Mouse (Mus musculus) embryo, embryonic 9.5 days (tissue): ENCODE measurements around the gene Coro6.

Source experiments
- DNase-seq: peaks from one replicate; pipeline ENCODE4 v3.0.0-alpha.2; 2017; ENCODE audit errors: extremely low spot score

Gene Coro6

GRCm38 (mm10) chr11:77464684-77465083, 2.5 kb downstream of the Coro6 start:
- no peak for DNase-seq

- DNase-seq, result no peak
Measured at GRCm38 (mm10) chr11:77465111-77465510, 2.9 kb downstream of the Coro6 start.

- DNase-seq, result no peak
Measured at GRCm38 (mm10) chr11:77466544-77466943, 4.3 kb downstream of the Coro6 start.

- DNase-seq, result peak; percentile 72
Measured at GRCm38 (mm10) chr11:77467157-77467556, 4.9 kb downstream of the Coro6 start.

GRCm38 (mm10) chr11:77467784-77468183, 5.6 kb downstream of the Coro6 start:
- DNase-seq, result peak; percentile 60

DNA sequence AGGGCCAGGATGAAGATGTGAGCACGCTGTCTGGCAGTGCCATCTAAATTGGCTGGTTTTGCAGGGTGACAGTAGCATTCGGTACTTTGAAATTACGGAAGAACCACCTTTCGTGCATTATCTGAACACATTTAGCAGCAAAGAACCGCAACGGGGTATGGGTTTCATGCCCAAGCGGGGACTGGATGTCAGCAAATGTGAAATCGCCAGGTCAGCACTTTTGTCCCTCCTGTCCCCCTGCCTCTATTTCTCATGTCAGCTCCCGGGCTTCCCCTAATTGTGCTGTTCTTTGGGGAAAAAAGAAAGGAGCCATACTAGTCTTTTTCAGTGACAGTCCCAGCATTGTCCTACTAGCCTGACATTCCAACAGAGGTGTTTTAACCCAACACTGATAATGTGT, 6.2 kb downstream of the Coro6 start:
- DNase-seq, result no peak

GRCm38 (mm10) chr11:77471407-77471806, 9.2 kb downstream of the Coro6 start:
- no peak for DNase-seq

DNA sequence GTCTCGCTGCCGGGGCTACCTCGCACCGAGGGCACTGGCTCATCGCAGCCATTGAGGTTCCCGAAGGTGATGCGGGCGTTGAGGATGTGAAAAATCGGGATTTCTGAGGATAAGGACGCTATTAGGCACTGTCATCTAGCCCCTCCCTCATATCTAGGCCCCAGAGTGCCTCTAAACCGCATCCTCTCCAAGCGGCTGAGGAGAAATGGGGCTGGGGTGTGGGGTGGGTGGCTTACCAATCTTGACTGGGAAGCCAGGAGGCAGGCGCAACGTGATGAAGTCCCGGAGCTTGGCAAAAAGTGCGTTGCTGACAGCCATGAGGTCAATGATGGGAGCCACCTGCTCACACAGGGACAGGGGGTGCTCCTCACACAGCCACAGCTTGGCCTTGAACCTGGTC, 10.6 kb downstream of the Coro6 start:
- no peak for DNase-seq

DNA sequence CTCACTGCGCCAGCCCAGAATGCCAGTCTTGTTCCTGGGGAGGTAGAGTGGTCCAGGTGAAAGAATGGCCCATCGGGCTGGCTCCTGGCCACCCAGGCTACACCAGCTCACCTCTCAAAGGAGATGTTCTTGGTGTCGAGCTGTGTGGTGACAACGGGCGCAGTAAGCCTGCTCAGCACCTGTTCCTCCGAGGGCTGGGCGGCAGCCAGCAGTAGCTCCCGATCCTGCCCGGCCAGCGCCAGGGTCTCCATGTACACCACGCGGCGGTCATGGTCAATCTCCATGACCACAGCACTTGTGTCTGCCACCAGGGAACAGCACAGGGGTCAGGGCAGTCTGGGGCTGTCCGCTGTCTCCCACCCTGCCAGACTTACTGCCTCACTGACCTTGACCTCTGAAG, 14.0 kb downstream of the Coro6 start:
- no peak for DNase-seq

DNA sequence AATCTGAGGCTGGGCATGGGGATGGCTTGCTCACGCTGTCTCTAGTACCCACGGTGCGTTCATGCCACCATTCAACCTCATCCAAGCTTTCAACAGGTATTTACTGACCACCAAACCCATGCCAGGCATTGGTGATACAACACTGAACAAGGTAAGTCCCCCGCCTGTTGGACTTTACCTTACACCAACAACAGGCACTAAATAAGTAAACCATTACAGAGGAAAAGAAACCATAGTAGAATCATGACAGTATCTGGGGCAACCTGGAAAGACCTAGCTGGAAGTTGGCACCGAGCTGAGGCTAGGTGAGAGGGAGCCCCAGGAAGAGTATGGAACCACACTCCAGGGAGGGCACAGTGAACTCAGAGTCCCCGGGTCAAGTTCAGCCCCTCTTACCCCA, 14.7 kb downstream of the Coro6 start:
- DNase-seq, result no peak

- DNase-seq, result no peak
Measured at GRCm38 (mm10) chr11:77483043-77483442, 20.8 kb downstream of the Coro6 start.

DNA sequence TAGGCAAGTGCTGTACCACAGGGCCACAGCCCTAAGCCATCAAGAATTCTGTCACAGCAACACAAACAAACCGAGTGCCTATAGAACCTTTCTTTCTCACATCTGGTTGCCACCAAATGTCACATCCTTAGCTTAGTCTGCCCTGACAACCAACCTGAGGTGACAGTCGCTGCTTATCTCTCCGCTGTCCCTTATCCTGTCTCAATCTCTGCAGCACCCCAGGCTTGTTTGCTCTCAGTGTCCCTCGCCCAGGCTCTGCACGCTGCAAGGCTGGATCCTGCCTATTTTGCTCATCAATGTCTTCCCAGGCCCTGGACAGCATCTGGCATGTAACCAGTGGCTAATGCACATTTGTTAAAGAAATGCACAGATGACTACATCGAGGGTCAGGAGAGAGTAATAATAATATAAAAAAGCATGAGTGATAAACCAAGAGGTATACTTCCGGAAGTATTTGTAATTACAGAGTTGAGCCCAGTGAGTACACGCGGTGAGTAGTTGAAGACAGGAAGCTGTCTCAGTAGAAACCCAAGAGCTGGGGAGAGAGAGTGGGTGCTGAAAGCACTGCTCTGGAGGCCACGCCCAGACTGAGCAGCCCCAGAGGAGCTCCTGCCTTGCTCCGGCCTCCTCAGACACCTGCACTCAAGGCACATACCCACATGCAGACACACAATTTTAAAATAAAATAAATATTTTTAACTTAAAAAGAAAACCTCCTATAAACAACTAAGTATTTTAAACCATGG, 21.5 kb downstream of the Coro6 start:
- no peak for DNase-seq

DNA sequence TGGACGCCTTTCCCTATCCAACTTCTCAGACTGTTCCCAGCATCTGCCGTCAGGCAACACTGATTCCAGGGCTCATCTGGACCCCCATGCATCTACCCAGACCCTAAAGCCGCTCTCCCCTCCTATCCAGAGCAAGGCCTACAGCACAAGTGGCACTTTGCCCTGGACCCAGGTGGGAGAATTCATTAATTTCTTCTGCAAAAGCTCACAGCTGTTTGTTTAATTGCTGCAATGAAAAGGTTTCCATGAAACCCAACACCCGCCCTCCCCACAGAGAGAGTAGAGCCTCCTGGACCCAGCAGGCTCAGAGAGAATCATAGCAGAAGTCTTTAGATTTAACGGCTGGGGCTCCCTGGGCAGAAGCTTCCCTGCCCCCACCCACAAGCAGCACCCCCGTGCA, 23.0 kb downstream of the Coro6 start:
- DNase-seq, result no peak

- DNase-seq, result no peak
Measured at GRCm38 (mm10) chr11:77486798-77487197, 24.6 kb downstream of the Coro6 start.

- peak; percentile 46 for DNase-seq
Measured at GRCm38 (mm10) chr11:77488771-77489581, 26.8 kb downstream of the Coro6 start.

- peak; percentile 85 for DNase-seq
Measured at GRCm38 (mm10) chr11:77489591-77490235, 27.5 kb downstream of the Coro6 start, which contains the start of gene Ankrd13b. TSS of gene Ankrd13b (minus strand) at chr11:77489678.

DNA sequence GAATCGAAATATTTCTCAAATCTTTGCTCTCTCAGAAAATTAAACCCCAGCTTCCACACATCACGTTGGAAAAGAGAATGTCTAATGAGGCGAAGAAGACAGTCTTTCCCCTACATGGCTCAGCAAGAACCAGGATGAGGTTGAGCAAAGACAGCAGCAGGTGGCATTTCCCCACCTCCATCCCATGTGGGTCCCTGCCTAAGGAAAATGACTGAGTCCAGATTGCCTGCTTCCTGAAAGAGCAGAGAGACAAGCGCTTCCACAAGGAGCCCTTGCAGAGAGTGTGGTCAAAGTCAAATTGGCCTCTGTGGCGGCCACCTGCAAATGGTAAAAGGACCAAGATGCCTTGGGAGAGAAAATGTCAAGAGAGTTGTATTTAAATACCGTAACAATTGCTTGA, 28.2 kb downstream of the Coro6 start:
- no peak for DNase-seq

GRCm38 (mm10) chr11:77491123-77491501, 28.9 kb downstream of the Coro6 start:
- peak; percentile 98 for DNase-seq

- DNase-seq, result no peak
Measured at GRCm38 (mm10) chr11:77491502-77492291, 29.5 kb downstream of the Coro6 start.

DNA sequence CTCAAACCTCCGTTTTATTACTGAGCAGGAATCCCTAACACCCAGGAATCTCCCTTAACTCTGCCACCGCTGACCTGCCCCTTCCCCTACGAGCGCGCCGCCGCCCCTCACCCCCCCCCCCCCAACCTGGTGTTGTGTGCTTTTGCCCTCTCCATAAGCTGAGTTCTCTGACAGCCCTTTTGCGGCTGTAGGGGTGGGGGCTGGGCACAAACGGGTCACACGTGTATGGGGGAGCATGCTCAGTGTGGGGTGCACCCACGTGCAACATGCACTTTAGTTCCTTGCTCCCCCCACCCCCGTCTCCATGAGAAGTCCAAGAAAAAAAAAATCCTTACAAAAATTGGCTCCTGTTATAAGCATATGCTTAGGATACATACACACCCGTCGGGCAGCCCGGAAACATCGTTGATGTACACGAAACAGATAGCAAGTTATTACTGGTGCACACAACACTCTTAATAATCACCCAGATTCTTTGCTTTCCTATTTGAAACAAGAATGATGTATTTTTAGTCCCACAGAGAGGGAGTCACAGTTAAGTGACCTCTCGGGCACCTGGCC, 30.2 kb downstream of the Coro6 start:
- peak; percentile 48 for DNase-seq

DNA sequence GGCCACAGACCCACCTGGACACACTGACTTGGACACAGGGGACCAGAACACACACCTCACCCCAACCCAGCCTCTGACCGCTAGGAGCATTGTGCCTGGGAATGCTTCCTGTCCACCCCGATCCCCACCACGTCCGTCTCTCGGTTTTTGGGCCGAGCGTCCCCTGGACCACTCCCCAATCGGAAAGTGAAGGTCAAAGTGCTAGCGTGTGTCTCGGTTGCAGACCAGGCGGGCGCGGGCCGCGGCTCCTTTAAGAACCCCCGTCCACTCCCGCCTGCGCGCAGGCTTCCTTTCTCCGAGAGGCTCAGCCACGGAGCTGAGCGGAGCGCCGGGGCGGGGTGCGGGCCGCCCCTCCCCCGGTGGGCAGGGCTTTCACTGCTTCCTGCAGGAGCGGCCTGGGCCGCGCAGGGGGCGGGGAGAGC, 30.7 kb downstream of the Coro6 start:
- DNase-seq, result peak; percentile 89
